Mouse (Mus musculus): ENCODE measurements around the gene Efcab10.
A peak's percentile ranks its signal among the peaks of the same experiment; 100 is the strongest.

Gene Efcab10

DNA sequence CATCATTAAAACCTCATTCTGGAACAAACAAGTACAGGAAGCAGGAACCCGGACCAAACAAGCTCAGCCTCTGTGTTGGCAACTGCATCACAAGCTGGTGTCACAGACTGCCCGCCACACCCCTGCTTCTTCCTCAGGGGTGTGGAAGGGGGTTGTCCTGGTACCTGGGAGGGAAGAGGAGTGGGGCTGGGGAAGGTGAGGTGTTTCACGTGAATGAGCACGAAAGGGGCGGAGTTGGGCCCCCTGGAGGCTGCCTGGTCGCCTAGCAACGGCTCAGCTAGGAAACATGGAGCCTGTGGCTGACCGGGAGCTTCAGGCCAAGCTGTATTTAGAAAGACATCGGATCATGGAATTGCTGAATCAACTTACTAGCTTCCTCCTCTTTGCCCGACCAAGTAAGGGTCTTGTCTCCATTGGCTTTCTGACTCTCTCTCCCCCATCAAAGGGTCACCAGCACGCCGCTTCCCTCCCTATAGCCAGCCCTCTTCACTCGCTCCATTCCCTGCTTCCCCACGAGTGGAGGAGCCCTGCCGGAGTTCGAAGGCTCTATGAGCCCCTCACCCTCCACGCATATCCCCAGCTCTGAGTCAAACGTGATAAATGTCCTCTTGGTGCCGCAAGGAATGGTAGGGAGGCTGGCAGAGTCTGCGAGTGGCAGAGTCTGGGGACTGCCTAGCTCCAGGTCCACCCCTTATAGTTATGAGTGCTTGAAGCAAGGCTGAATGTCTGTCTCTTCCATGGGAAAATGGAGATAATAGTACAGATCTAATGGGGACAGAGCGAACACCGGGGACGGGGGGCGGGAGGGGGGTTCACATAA, at the start of gene Efcab10:
Efcab10 (plus strand) TSS at position 51 of the 820 bp plus-strand sequence.
- DNase-seq (ENCODE audit: low spot score in 2 of 2), result no peak

DNA sequence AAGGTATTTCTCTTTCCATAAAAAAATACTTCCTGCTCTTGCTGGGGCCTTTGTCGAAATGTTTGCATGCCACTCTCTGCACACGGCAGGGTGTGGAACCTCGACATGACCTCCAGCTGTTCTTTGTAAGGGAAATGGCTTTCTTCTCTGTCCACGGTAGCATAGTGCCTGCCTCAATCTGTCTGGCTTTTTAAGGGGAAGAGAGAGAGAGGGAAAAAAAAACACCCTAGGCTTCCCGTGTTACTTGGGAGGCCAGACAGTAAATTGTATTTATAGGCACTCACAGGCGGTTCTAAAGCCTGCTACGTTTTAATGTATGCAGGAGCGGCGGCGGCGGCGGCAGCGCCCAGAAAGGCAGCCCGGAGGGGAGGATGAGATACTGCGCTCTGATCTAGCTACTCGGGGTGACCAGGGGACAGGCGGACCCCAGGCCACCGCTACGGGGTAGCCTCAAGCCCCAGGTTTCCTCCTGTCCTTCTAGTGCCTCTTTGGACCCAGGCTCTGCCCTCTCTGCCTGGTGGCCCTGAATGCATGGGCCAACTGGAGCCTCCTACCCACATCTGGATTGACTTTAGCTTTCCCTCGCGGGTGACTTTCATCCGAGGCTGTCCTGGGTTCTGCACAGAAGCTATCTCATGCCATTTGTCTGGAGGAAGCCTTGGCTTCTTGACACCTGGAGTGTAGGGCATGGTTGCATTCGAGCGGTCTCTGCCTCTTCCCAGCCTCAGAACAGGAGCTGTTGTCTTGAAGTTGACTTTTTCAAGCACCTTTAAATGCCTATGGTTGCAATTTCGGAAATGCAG, 49.5 kb upstream of the Efcab10 start:
- DNase-seq (ENCODE audit: low spot score in 2 of 2), result no peak

DNA sequence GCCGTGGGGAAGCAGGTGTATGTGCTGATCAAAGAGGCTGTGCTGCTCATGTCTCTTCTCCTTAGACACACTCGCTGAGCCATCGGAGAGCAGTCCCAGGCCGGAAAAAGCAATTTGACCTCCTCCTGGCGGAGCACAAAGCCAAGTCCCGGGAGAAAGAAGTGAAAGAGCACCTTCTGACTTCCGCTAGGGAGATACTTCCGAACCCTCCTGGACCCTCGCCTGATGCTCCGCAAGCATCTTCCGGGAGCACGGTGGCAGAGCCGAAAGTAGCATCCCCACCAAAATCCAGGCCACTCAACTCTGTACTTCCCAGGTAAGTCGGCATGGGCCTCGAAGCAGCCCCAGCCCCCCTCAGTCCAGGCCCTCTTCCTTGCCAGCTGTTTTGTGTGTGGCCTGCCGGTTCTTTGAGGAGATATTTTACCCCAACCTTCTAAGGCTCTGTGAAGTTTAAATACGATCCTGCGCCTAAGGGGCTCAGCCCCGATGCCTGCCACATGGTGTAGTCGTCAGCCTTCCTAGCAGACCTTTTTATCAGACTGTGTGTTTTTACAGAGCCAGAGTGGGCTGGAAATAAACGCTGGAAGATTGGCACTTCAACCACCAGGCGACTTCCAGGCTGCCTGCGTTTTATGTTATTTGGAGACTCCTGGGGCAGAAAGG, 48.8 kb upstream of the Efcab10 start:
- no peak for DNase-seq (ENCODE audit: low spot score in 2 of 2)

DNA sequence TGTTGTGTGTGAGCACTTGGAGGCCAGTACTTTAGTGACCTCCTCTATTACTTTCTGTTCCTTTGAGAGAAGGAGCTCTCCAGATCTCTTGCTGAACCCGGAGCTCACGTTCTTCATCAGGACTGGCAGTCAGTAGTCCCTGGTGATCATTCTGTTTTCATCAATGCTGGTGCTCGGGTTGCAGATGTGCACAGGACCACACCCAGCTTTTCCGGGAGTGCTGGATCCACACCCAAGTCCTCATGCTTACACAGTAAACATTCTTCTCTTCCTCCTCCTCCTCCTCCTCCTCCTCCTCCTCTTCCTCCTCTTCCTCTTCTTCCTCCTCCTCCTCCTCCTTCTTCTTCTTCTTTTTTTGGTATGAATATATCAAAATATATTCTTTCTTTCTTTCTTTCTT, 42.0 kb upstream of the Efcab10 start:
- DNase-seq (ENCODE audit: low spot score in 2 of 2), result no peak

DNA sequence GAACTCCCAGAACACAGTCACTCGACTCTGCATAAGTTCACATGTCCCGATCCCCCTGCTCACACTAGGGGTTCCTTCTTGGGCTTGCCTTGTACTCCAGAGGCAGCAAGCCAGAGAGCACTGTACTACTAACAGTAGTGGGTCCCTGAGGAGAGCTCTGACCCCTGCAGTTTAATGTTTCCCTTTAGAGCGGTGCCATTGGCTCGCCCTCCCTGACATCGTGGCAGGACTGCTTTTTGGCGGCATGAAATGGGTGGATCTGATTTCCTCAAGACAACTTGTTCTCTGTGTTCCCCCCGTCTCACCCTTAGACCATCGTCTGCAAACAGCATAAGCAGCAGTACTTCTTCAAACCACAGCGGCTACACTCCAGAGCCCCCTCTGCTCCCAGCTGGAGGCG, 36.3 kb upstream of the Efcab10 start:
- no peak for DNase-seq (ENCODE audit: low spot score in 2 of 2)

DNA sequence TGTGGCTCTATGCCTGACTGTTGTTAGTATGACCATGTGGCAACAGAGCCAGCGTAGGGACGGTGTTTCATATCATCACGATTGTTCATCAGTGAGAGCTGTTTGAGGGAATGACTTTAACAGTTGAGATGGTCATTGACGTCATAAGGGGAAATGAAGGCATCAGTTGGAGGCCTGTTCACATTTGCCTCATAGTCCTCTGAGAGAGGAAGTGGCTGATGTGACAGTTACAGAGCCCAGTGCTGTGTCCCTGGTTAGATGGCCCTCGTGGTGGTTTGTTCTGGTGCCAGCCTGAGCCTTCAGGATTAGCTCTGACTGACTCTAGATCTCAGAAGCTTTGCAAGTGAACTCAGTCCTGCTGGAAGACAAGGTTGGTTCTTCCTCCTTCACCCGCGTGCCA, 35.4 kb upstream of the Efcab10 start:
- no peak for DNase-seq (ENCODE audit: low spot score in 2 of 2)

DNA sequence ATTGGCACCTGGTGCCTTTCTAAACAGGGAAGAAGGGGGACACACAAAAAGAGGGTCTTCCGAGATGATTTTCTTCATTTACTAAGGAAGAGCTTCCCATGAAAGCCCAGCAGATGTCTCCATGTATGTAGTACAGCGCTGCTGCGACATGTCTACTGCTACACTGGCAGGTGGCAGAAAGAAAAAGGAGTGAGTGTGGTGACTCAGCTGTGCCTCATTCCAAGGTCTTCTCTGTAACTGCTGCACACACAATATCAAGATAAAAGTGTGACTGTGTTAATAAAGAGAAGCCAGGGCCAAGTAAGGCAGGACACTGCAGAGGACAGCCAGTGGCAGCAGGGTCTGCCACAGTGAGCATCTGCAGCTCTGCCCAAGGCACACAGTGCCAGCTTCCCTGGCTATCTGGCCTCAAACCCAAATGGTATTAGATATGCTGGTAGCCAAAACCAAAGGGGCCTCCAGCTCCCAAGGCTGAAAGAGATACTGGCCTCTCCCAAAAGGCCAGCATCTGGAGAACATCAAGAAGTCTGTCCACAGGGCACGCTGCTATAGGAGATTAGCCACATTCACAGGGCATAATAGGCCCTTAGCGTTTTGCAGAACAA, 34.7 kb upstream of the Efcab10 start:
- DNase-seq (ENCODE audit: low spot score in 2 of 2), result no peak

DNA sequence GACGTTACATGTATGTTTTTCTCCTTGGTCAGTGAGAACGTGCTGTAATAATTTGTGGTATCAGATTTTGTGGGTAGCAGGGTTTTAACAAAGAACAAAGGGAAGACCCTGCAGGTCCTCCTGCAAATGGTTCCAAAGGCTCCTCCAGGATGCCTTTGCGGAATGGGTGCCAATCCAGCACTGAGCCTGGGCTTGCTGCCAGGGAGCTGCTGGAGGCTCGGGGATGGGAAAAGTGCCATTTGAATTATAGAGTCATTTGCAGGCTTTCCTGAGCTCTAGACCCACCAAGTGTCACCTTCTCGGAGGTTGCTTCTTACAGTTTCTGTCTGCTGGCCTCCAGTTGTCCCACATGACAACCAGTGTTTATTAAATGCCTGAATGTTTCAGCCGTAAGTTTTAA, 33.9 kb upstream of the Efcab10 start:
- no peak for DNase-seq (ENCODE audit: low spot score in 2 of 2)

DNA sequence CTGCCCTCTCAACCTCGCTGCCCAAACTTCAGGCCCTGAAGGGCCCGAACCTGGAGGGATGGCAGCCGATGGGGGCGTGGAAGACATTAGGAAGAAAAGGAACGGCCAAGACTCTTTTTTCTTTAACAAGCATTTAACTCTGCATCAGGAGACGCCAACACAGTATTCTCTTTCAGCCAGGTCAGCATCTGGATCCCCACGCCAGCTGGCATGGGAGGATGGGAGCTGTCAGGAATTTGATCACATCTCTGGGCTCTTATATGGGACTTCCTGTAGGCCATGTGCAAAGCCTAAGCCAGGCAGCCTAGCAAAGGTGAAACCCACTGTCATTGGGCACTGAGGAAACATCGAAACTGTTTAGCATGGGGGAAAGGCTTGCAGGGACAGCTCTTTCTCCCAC, 30.1 kb upstream of the Efcab10 start:
- DNase-seq (ENCODE audit: low spot score in 2 of 2), result no peak

DNA sequence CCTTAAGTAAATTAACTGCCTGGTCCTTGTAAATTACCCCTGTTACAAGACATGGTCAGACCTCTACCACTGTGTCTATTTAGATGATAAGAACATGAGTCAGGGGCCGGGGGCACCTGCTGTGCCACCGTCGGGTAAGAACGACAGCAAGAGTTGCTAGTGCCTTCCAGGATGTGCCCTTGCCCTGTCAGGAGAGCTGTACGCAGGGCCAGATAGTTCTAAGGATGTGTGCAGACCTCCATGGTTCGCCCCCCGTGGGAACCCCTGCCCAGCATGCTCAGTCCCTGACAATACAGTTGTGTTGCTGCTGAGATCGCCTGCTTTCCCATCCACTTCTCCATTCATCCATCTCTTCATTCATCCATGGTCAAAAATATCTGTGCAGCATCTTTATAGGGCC, 29.5 kb upstream of the Efcab10 start:
- no peak for DNase-seq (ENCODE audit: low spot score in 2 of 2)

DNA sequence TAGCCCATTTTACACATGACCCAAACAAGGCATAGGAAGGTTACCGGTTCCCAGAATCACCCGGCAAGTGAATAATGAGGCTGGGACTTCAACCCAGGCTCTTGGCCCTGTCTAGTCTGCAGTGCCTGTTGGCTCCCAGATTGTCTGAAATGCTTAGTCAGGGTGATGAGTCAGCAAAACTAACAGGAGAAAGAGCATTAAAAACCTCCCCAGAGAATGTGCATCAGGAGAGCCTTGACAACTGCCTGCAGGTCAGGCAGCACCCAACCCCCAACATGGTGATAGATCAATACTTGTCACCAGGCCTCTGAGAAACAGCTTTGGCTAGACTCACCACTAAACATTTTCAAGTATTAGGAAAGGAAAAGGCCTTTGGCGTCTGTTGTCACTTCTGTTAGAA, 25.1 kb upstream of the Efcab10 start:
- DNase-seq (ENCODE audit: low spot score in 2 of 2), result no peak

DNA sequence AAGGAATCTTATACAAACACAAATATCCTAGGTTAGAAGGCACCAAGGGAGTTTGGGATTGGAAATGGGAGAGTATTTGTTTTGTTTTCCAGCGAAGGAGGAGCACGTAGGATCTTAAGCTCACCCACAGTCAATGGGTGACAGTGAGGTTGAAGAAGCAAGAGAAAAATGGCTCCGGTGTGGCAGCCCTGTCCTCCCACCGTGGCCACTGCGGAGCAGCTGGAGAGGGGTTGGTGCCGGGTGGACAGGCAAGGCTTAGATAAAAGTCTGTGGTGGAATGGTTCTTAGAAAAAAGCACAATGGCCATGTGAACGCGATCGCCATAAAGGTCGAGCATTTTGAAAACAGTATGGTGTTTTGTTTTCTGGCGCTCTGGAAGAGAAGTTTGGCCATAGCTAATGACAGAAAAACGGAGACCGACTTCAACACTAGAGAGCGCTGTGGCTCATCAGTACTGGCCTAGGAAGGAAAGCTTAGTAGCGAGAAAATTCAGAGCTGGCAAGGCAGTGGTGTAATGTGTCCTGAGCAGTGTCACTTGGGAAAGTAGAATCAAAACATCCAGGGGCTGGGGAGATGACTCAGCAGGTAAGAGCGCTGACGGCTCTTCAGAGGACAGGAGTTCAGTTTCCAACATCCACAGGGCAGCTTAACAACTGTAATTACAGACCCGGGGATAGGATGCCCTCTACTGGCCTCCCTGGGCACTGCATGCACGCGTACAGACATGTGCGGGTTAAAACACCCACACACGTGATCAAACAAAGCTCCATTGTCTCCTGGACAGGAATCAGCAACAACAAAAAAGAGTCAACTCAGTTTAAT, 14.8 kb upstream of the Efcab10 start:
- DNase-seq (ENCODE audit: low spot score in 2 of 2), result peak; percentile 72 to 84

DNA sequence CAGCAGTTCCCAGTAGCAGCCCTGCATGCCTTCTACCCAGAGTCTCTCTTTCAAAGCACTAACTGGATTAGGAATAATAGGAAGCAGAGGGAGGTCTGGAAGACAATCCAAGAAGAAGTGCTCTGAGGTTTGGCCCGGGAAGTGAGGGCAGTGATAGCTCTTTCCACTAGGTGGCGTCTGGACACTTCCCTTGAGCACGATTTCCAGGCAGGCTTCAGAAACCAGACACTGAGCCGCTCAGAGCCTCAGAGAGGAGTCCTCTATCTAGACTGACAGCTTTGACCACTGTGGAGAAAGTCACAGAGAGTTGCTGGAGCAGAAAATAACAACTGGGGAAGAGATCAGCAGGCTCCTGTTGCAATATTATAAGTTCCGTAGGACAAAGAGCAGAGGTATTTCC, 5.8 kb upstream of the Efcab10 start:
- DNase-seq (ENCODE audit: low spot score in 2 of 2), result peak; percentile 34 to 59

DNA sequence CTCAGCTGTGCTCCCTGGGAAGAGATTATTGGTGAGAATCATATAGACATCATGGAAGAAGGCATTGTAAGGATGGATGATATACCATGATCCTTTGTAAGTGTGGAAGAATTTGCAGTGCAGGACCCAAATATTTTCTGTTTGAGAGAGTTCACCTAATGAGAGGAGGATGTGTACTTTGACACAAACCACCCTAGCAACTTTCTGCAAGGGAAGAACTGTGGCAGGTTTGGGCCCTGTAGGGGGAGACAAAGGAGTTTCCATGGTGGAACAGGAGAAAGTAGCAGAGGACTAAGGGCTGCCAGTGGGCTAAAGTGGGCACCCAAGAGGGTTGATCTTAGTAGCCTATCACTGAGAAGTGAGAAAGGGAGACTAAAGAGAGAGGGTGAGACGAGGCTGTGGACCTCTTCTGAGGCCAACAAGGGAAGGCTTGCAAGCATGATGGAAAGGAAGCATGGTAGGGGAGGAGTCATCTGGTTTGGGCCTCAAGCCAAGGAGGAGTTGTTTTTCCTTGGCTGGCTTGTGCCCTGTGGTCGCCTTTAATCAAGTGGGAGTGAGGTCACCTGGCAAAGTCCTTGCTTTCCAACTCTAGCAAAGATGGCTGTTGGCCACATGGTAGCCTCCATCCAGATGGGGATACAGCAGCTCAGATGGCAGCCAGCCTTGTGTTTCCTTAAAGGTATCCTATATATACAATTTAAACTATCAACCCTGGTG, 3.7 kb upstream of the Efcab10 start:
- no peak for DNase-seq (ENCODE audit: low spot score in 2 of 2)

DNA sequence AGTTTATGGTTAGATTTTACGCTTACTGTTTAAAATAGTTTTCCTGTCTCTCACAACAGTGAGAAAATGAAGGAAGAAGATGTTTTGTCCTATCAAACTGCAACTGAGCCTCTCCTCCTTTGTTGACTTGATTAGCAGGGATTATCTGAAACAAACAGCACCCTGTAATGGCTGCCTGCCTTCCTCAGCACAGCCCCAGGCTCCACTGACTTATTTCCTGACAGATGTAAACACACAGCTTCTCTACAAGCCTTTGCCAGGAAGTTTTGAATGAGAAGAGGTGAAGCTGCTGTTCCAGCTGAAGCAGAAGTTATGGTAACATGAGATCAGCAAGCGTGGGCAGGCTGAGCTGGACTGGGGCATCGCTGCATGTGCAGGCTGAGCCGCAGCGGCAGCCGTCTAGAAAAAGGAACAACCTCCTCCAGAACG, 8.6 kb downstream of the Efcab10 start:
- no peak for DNase-seq (ENCODE audit: low spot score in 2 of 2)

DNA sequence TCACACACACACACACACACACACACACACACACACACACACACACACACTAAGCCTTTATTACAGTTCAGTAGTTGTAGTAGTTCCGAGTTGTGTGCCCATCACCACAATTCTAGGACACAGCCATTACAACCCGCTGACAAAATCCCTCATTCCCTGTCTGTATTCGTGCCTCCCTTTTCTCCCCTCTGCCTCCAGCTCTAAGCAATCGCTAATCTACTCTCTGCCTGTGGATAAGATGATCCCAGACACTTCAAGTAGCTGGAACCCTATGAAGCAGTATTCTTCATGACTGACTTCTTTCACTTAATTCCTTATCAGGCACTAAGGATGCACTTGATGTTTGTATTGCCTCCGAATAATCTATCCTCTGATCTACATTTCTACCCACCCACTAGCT, 10.3 kb downstream of the Efcab10 start:
- no peak for DNase-seq (ENCODE audit: low spot score in 2 of 2)

DNA sequence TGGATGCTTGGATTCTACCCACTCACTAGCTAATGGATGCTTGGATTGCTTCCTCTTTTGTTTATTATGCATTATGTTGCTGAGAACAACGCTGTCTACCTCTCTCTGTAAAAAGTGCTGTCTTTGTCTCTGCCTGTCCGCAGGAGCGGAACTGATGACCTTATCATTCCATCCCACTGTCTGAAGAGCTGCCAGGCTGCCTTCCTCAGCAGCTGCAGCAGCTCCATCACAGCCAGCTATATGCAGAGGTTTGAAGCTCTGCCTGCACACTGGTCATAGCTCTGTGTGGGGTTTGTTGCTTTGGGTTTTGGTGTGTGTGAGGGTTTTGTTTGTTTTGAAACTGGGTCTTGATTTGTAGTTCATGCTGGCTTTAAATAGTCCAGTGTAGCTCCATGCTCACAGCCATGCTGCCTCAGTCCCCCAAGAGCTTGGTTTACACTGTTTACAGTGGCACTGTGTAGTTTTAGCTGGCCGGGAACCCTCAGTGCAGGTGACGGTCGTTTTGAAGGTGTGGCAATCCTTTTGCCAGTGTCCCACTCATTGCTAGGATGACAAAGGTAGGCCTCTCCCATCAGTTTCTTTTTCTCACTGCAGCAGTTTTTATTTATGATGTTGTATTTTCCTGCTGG, 10.9 kb downstream of the Efcab10 start:
- no peak for DNase-seq (ENCODE audit: low spot score in 2 of 2)

DNA sequence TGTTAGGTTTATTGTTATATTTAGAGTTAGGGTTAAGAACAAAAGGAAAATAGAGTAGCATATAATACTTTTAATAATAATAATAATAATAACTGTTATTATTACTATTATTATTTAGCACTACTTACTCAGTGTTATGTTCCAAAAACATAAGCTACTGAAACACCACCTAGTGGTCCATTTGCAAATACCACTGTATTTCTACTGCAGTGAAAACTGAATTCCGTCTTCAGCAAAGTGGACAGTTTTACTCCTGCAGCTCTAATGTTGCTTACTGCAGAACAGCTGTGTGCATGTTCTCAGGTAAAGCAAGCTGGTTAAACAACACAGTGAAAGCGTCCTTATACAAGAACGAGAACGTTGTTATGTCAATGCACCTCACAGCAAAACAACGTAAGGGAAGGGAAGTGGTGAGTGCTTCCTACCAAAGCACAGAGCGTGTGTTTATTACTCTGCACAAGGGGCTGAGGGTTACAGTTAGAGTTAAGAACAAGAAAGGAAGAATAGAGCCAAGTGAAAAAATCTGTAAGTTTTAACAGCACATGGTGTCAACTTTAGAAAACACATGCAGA, 17.0 kb downstream of the Efcab10 start:
- DNase-seq (ENCODE audit: low spot score in 2 of 2), result no peak

DNA sequence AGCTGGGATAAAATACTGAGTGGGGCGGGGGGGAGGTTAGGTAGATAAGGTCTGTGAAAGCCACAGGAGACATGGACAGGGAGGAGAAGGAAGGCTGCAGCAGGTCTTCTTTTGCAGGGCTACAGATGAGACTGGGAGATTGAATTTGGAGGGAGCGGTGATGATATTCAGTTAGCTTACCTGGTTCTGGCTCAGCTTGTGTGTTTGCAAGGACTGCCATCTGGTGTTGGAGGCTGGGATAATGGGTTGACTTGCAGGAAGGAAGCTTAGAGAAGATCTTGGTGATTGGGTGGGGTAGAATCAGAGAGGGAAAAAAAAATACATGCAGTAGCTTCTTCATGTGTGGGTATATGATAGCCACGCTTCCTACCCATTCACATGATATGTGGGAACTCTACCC, 29.7 kb downstream of the Efcab10 start:
- peak in 1 of 2 experiments; percentile 47 for DNase-seq (ENCODE audit: low spot score in 2 of 2)

DNA sequence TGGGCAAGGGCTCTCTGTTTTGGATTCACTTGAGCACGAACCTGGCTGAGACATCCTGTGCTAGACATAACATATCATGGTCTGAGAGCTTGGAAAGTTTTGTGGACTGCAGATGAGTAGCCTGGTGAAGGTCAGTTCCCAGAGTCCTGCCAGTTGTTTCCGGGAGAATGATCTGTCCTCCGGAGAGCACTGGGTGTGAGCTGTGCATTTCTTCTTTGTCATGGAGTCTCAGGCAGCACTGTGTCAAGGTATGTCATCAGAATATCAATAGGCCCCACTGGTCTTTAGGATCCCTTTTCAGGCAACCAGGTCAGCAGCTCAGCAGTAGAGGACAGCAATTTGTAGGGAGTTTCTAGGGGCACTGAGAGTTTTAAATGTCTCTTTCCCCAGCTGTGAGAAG, 32.6 kb downstream of the Efcab10 start:
- no peak for DNase-seq (ENCODE audit: low spot score in 2 of 2)
